In the genomic region with DNA sequence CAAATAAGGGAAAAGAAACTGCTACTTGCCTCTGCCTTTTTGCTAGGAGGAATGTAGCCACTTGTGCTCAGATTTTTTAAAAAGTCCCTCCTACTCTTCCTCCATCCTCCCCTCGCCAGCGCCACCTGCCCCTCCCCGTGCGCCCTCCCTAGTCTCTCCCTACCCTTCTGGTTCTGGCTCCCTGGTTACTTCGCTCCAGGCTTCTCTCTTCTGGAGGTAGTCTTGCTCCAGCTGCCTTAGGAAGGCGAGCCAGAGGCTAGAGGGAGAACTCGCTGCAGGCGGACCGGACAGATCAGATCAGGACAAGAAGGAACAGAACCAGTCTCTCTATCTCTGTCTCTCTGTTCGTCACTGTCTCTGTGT, we compare ENCODE assay signal across 8 mouse cellular contexts. TPM values are rescaled to one million over a fixed set of nuclear protein-coding genes. Genes with fewer than 3 reads are reported as not detected.
DNase-seq lines count a peak whose midpoint lies in the region; ATAC-seq and TF ChIP-seq lines count a peak whose summit lies in the region.

A gene (plus strand): TSS at position 152 of the 363 bp plus-strand sequence.

- TF ChIP-seq CTCF in brain, embryonic 14.5 days (IDR thresholded peaks at IDR 0.05; ENCODE audit: borderline replicate concordance, extremely low read depth, insufficient read depth, insufficient read length): no peak
- no peak for TF ChIP-seq CTCF in stomach, postnatal 0 days (IDR thresholded peaks at IDR 0.05; ENCODE audit: low read depth)

- H3K4me3 ChIP-seq in stomach, postnatal 0 days (ENCODE audit: low read depth, low read length): peak within 1 kb of the TSS; percentile 59

- WGBS in large intestine, adult 2 months: 7% methylated on average over 10 of the region's 10 CpGs
- WGBS in stomach, postnatal 0 days: 5% methylated on average over 10 of the region's 10 CpGs

- peak within 1 kb of the TSS; percentile 59 for H3K9ac ChIP-seq in stomach, postnatal 0 days (ENCODE audit: low read length)

- TF ChIP-seq EP300 in stomach, postnatal 0 days (optimal IDR thresholded peaks at IDR 0.05): no peak

- no peaks in the 10 kb centered on the region for H3K9me3 ChIP-seq in stomach, postnatal 0 days (ENCODE audit: control insufficient read depth, low read length)

- H3K27ac ChIP-seq in stomach, postnatal 0 days (replicated peaks): no peak within 1 kb of the TSS

- H3K4me1 ChIP-seq in stomach, postnatal 0 days (replicated peaks; ENCODE audit: control insufficient read depth, insufficient read depth): 0 out of 2 replicates have a peak, but pooled peaks cover 2% of the 10 kb centered on the region

- intact Hi-C loops in gastrocnemius, postnatal 14 days (cut with DNase I; ENCODE audit: low total_unique reads): no loop called here

- no peak for TF ChIP-seq POLR2A in brain, embryonic 14.5 days (IDR thresholded peaks at IDR 0.05; ENCODE audit: borderline replicate concordance, extremely low read depth, insufficient read depth, insufficient read length, poor library complexity, severe bottlenecking)

- H3K4me2 ChIP-seq in stomach, postnatal 0 days (replicated peaks; ENCODE audit: low read depth): peak within 1 kb of the TSS; percentile 93

- H3K36me3 ChIP-seq in stomach, postnatal 0 days (ENCODE audit: control insufficient read depth, insufficient read depth, low read length): no peaks in the 10 kb centered on the region

- peak; percentile 22 for DNase-seq in gastrocnemius, postnatal 14 days
- no peak for DNase-seq in gastrocnemius, adult 8-10 months (ENCODE audit: low spot score in 2 of 2)
- DNase-seq in brain, embryonic 14.5 days (ENCODE audit: low read depth): peak; percentile 58
- peak; percentile 20 for DNase-seq in gastrocnemius, postnatal 25 days
- no peak for DNase-seq in large intestine, adult 2 months (ENCODE audit: low read depth, low spot score)
- DNase-seq in lung, postnatal 25 days (ENCODE audit: low spot score): peak; percentile 68
- DNase-seq in stomach, postnatal 0 days (ENCODE audit: low spot score): no peak
- no peak for DNase-seq in thymus, postnatal 0 days (ENCODE audit: low spot score)

- H3K27me3 ChIP-seq in stomach, postnatal 0 days (ENCODE audit: control insufficient read depth, insufficient read depth, low read length): 0 out of 2 replicates have a peak, but pooled peaks cover 3% of the 10 kb centered on the region

- no peak for ATAC-seq in stomach, postnatal 0 days (ENCODE audit: low FRiP score, low TSS enrichment)

RNA-seq across cellular contexts. Expression of the gene that starts here (rescaled TPM):
- 1 to 10 TPM; 1.6 to 2.4 TPM for total RNA-seq in gastrocnemius, postnatal 14 days (2021)
- under 1 TPM; 0.41 to 0.88 (median 0.53) TPM for total RNA-seq in gastrocnemius, adult 8-10 months (2022)
- polyA plus RNA-seq in brain, embryonic 14.5 days (2012; rRNA removed): 1.5 and 1.9 TPM in 2 replicates
- total RNA-seq in gastrocnemius, postnatal 25 days (2021): 1 to 10 TPM in 1 of 2 experiments, under 1 TPM in 1; 0.77 to 1.5 TPM
- polyA plus RNA-seq in large intestine, adult 2 months (2012; rRNA removed): 11.1 and 14.4 TPM in 2 replicates
- polyA plus RNA-seq in stomach, postnatal 0 days (2015; fragmentation: Nextera tagmentation; extraction: Ambion mirVana): 1.4 and 1.7 TPM in 2 replicates
- polyA plus RNA-seq in thymus, postnatal 0 days (2015; fragmentation: Nextera tagmentation; extraction: Ambion mirVana): 0.38 and 0.42 TPM in 2 replicates

Comparison
In these comparisons a context has a peak if more than half of its experiments do, and no peak if none do; other contexts are left out.
1. DNase-seq: peak in gastrocnemius, postnatal 14 days (single experiment), brain, embryonic 14.5 days (single experiment), gastrocnemius, postnatal 25 days (single experiment) and lung, postnatal 25 days (single experiment); none in gastrocnemius, adult 8-10 months (0 of 2), large intestine, adult 2 months (single experiment), stomach, postnatal 0 days (single experiment) and thymus, postnatal 0 days (single experiment).